Mouse (Mus musculus): Measurements from ENCODE around the gene Prcp.

DNA sequence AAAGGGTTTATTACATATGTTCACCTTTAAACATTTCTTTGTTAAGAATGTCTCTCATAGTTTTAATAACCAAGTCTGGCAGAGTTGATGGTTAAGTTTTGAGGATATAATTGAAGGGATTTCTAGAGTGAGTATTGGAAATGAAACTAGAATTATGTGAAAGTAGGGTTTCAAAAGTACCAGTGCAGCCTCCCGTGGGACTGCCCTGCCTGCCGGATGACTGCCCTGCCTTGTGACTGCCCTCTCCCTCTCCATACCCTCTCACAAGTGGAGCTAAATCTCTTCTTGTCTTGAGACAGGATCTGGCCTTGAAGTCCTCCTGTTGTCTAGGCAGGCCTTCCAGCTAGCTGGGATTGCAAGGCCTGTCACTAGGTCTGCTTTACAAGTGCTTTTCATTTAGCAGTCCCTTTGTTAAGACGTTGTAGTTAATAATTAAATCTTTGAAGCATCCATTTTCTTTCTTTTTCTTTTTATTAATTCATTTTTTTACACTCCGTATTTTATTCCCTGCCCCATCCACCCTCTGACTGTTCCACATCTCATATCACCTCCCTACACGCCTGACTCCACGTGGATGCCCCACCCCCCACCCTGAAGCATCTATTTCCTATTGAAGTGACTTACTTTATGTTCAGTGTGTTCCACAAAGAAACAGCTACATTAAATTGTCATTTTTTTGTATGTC lies 46.0 kb downstream of the Prcp start:
- no peak for TF ChIP-seq CTCF (IDR thresholded peaks at IDR 0.05; ENCODE audit: low read depth, low read length)
- TF ChIP-seq GATA1 (IDR thresholded peaks at IDR 0.05; ENCODE audit: borderline replicate concordance, low read length), result no peak
- TF ChIP-seq GATA2 (IDR thresholded peaks at IDR 0.05; ENCODE audit: borderline replicate concordance, low read depth, low read length), result no peak

All from G1E (cell line).